Mouse (Mus musculus): ENCODE results near the gene Xcr1. TPM values are rescaled to one million over a fixed set of nuclear protein-coding genes. Genes with fewer than 3 reads are reported as not detected.

Gene Xcr1
- polyA plus RNA-seq, 1 experiment from 2014 or later = 1.0 TPM

DNA sequence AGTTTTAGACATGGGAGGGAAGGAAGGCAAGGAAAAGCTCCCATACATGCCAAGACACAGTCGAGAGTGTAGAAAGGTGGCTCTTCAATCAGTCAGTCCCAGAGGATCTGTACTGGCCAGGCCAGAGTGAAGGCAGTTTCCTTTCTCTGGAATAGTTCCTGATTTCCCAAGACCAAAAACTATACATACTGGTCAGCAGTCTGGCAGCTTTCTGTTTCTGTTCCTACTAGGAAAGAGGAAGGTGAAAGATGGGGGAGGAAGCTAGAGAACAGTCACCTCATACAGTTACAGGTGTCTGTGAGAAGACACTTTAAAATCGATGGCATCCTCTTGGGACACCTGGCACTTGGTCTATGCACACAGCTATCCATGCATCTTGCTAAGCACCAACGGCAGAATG is 46.4 kb downstream of the Xcr1 start:
- no peak for DNase-seq (ENCODE audit: low spot score)

DNA sequence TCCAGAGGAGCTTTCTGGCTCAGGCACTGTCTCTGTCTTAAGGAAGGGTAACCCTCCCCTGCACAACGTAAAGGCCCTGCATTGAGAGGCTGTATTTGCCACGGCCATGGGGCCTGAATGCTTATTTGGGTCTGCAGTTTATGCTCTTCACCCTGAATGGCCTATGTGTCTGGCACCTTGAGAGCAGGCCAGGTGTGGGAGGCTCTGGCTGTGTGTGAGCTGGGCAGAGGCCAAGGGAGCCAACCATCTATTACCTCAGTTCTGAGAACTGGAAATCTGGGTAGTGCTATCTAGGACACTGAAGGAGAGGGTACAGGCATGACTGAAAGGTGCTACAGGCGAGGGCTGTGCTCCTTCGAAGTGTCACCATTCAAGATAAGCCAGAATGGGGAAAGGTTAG is 47.0 kb downstream of the Xcr1 start:
- no peak for DNase-seq (ENCODE audit: low spot score)

- DNase-seq (ENCODE audit: low spot score) = peak; percentile 12
Measured at GRCm38 (mm10) chr9:123814326-123814725, 47.5 kb downstream of the Xcr1 start.

DNA sequence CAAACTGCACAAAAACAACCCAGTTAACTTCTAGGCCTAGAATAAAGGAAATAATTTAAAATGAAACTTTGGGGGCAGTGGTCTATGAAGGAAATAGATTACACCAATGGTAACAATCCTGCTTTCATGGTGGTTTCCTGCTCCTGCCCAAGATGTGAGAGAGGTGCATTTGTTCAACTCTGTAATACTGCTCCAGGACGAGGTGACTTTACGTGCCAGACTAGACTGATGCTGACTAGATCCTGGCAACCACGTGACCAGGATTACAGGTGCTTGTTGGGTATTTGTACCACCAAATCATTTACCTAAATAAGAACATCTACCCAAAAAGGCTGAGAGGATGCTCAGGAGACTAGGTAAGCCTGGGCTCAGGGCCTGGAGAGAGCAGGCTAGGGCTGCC is 50.0 kb downstream of the Xcr1 start:
- DNase-seq (ENCODE audit: low spot score) = no peak

- no peak for DNase-seq (ENCODE audit: low spot score)
Measured at GRCm38 (mm10) chr9:123808583-123808982, 53.2 kb downstream of the Xcr1 start.

GRCm38 (mm10) chr9:123806267-123806666 is 55.6 kb downstream of the Xcr1 start, which contains the start of gene Cxcr6:
Gene Cxcr6 (plus strand): TSS chr9:123806475.
- DNase-seq (ENCODE audit: low spot score) = peak; percentile 62

GRCm38 (mm10) chr9:123805241-123805640 is 56.6 kb downstream of the Xcr1 start:
- peak; percentile 23 for DNase-seq (ENCODE audit: low spot score)

DNA sequence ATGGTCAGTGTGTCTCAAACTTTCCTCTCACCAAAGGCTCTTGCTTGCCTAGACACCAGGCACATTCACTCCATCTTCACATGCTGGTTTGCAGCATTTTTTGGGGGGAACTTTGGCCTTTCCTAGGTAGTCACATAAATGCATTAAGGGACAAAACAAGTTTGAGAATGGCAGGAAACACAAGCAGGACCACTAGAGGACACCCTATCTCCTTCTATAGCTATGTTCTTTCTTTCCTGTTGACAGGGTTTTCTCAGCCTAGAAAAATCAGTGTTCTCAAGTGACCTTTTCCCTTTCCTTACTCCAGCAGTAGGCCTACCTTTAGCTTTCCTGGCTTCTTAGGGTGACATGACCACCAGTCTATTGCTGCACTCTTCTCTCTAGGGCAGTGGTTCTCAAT is 58.9 kb downstream of the Xcr1 start:
- no peak for DNase-seq (ENCODE audit: low spot score)

DNA sequence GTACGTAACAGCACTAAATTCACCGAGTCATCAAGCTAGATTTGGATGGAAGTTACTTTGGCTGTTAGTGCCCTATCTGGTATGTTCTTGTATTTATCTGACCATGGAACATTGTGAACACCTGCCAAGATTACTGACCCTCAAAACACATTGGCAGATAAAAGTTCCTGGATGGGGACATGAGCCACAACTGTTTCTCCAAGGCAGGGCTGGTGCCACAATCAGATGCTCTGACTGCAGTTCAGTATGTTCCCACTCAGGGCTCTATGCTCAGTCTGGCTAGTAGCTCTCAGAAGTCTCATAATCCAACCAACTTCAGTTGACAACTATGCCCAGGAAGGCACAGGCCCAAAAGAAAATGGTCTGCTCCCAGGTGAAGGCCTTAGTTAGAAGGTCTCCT is 59.4 kb downstream of the Xcr1 start:
- DNase-seq (ENCODE audit: low spot score) = no peak

Other genes starting within 250 kb of the Xcr1 start
- gene Slc6a20b, start 229.5 kb downstream of the Xcr1 start, polyA plus RNA-seq (2015; fragmentation: Nextera tagmentation; extraction: Ambion mirVana) = 0.12 and 0.13 TPM in 2 replicates
- gene Ccr9, start 183.6 kb downstream of the Xcr1 start, polyA plus RNA-seq (2015; fragmentation: Nextera tagmentation; extraction: Ambion mirVana) = 438 and 524 TPM in 2 replicates
- 0.86 and 1.4 TPM in 2 replicates for gene Slc6a20a, start 183.1 kb downstream of the Xcr1 start, polyA plus RNA-seq (2015; fragmentation: Nextera tagmentation; extraction: Ambion mirVana)
- 143 and 152 TPM in 2 replicates for gene Lztfl1, start 144.3 kb downstream of the Xcr1 start, polyA plus RNA-seq (2015; fragmentation: Nextera tagmentation; extraction: Ambion mirVana)
- gene Cxcr6, start 55.6 kb downstream of the Xcr1 start, polyA plus RNA-seq (2015; fragmentation: Nextera tagmentation; extraction: Ambion mirVana) = 17.4 and 17.8 TPM in 2 replicates
- gene Fyco1, start 10.1 kb downstream of the Xcr1 start, polyA plus RNA-seq (2015; fragmentation: Nextera tagmentation; extraction: Ambion mirVana) = 5.6 and 10.3 TPM in 2 replicates
- gene Ccr1, start 106.7 kb upstream of the Xcr1 start, polyA plus RNA-seq (2015; fragmentation: Nextera tagmentation; extraction: Ambion mirVana) = 3.1 and 3.2 TPM in 2 replicates
- not detected in 2 replicates for gene Ccr1l1, start 116.4 kb upstream of the Xcr1 start, polyA plus RNA-seq (2015; fragmentation: Nextera tagmentation; extraction: Ambion mirVana)
- gene Ccr3, start 159.9 kb upstream of the Xcr1 start, polyA plus RNA-seq (2015; fragmentation: Nextera tagmentation; extraction: Ambion mirVana) = 0.08 and 0.10 TPM in 2 replicates
- gene Ccr2, start 239.9 kb upstream of the Xcr1 start, polyA plus RNA-seq (2015; fragmentation: Nextera tagmentation; extraction: Ambion mirVana) = 9.4 and 9.8 TPM in 2 replicates

Measured in thymus, postnatal 0 days (tissue).